Mouse (Mus musculus) heart, embryonic 11.5 days (tissue): ENCODE measurements around the gene Hivep3. TPM values are rescaled to one million over a fixed set of nuclear protein-coding genes. Genes with fewer than 3 reads are reported as not detected.

ENCODE experiments used
- ATAC-seq: fragments of 200-750 bp; cut with Nextera tagmentation; replicated peaks from 2 replicates; pipeline ENCODE4 v1.8.0; 2017; ENCODE audit warnings: moderate library complexity; ENCODE audit not compliant: insufficient number of reproducible peaks, low FRiP score, low TSS enrichment
- H3K27ac ChIP-seq: fragments of 300-500 bp; sonication (generic); 2 replicates; pipeline ENCODE4 v1.5.1; 2014; ENCODE audit warnings: mild to moderate bottlenecking, low read depth, low read length
- H3K27me3 ChIP-seq: fragments of 300-500 bp; sonication (generic); 2 replicates; pipeline ENCODE4 v1.6.1; 2014; ENCODE audit warnings: mild to moderate bottlenecking, low read length, mixed read lengths; ENCODE audit not compliant: control insufficient read depth, insufficient read depth
- H3K36me3 ChIP-seq: fragments of 300-500 bp; sonication (generic); 2 replicates; pipeline ENCODE4 v1.6.1; 2014; ENCODE audit warnings: mild to moderate bottlenecking, low read length, moderate library complexity, mixed read lengths; ENCODE audit not compliant: control insufficient read depth, insufficient read depth
- H3K4me1 ChIP-seq: fragments of 300-500 bp; sonication (generic); 2 replicates; pipeline ENCODE4 v1.6.1; 2014; ENCODE audit warnings: low read length; ENCODE audit not compliant: control insufficient read depth, insufficient read depth
- H3K4me2 ChIP-seq: fragments of 300-500 bp; sonication (generic); 2 replicates; pipeline ENCODE4 v1.6.1; 2014; ENCODE audit warnings: mild to moderate bottlenecking, moderate library complexity
- H3K4me3 ChIP-seq: fragments of 300-500 bp; sonication (generic); 2 replicates; pipeline ENCODE4 v1.5.1; 2014; ENCODE audit warnings: low read depth, low read length
- H3K9ac ChIP-seq: fragments of 300-500 bp; sonication (generic); 2 replicates; pipeline ENCODE4 v1.6.1; 2014; ENCODE audit warnings: mild to moderate bottlenecking, low read depth, low read length, moderate library complexity
- H3K9me3 ChIP-seq: fragments of 300-500 bp; sonication (generic); replicated peaks from 2 replicates; pipeline ENCODE4 v1.6.1; 2016; ENCODE audit warnings: low read length; ENCODE audit not compliant: control insufficient read depth
- WGBS: fragments of 180-500 bp; shearing (Covaris S2); extraction: QIAGEN DNeasy Blood & Tissue Kit; methylation state at CpG from one replicate; pipeline ENCODE4 v1.1.7; 2014; ENCODE audit not compliant: insufficient replicate concordance; 5-methylcytosine and 5-hydroxymethylcytosine counted together
- polyA plus RNA-seq: library from polyadenylated mRNA; unstranded; fragments of >200 nt; fragmentation: Nextera tagmentation; extraction: Ambion mirVana; gene quantifications from 2 replicates; pipeline ENCODE4 v1.2.1, GENCODE M21; 2014

The Hivep3 gene
- polyA plus RNA-seq, 1 experiment from 2014 or later = 4.8 TPM

DNA sequence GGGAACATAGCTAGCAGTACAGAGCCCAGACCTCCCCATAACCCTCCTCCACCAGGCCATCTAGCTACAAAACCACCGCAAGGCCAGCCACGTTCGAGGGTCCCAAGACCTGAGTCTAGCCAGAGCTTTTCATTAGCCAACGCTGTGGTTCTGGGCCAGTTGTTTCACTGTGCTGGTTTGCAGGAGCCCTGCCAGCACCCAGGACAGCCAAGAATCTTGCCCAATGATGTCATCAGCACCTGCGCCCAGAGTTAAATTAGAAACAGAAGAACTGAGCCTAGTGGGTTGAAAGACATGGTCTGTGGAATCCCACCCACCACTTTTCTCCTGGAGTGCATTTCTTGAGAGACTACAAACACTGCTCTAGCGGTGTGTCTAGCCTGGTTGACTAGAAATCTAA is 392.5 kb downstream of the Hivep3 start:
- no peak overlapping the region for H3K4me3 ChIP-seq
- WGBS = 80% methylated on average over 6 of the region's 6 CpGs
- no peak overlapping the region for H3K9ac ChIP-seq
- H3K4me2 ChIP-seq = no peak overlapping the region
- ATAC-seq = no peak
- H3K9me3 ChIP-seq = no peaks in the 10 kb centered on the region
- no peak overlapping the region for H3K27ac ChIP-seq
- peaks cover 4% of the 10 kb centered on the region; the same call in 1 of the 2 replicates for H3K4me1 ChIP-seq
- no peaks in the 10 kb centered on the region for H3K36me3 ChIP-seq
- peaks cover 3% of the 10 kb centered on the region; the same call in 1 of the 2 replicates for H3K27me3 ChIP-seq

GRCm38 (mm10) chr4:120127333-120127732 is 393.7 kb downstream of the Hivep3 start:
- H3K4me1 ChIP-seq = peaks cover 4% of the 10 kb centered on the region; the same call in 1 of the 2 replicates
- H3K36me3 ChIP-seq = no peaks in the 10 kb centered on the region
- no peak overlapping the region for H3K4me3 ChIP-seq
- no peak overlapping the region for H3K4me2 ChIP-seq
- no peak overlapping the region for H3K27ac ChIP-seq
- peaks cover 3% of the 10 kb centered on the region; the same call in 1 of the 2 replicates for H3K27me3 ChIP-seq
- H3K9ac ChIP-seq = no peak overlapping the region
- WGBS = 85% methylated on average over 3 of the region's 3 CpGs
- no peaks in the 10 kb centered on the region for H3K9me3 ChIP-seq
- ATAC-seq = no peak

GRCm38 (mm10) chr4:120128033-120128432 is 394.4 kb downstream of the Hivep3 start:
- H3K36me3 ChIP-seq = no peaks in the 10 kb centered on the region
- no peak overlapping the region for H3K9ac ChIP-seq
- H3K27ac ChIP-seq = no peak overlapping the region
- H3K4me2 ChIP-seq = no peak overlapping the region
- no peaks in the 10 kb centered on the region for H3K9me3 ChIP-seq
- ATAC-seq = no peak
- no peak overlapping the region for H3K4me3 ChIP-seq
- peaks cover 4% of the 10 kb centered on the region; the same call in 1 of the 2 replicates for H3K4me1 ChIP-seq
- WGBS = 64% methylated on average over 4 of the region's 4 CpGs
- peaks cover 3% of the 10 kb centered on the region; the same call in 1 of the 2 replicates for H3K27me3 ChIP-seq

DNA sequence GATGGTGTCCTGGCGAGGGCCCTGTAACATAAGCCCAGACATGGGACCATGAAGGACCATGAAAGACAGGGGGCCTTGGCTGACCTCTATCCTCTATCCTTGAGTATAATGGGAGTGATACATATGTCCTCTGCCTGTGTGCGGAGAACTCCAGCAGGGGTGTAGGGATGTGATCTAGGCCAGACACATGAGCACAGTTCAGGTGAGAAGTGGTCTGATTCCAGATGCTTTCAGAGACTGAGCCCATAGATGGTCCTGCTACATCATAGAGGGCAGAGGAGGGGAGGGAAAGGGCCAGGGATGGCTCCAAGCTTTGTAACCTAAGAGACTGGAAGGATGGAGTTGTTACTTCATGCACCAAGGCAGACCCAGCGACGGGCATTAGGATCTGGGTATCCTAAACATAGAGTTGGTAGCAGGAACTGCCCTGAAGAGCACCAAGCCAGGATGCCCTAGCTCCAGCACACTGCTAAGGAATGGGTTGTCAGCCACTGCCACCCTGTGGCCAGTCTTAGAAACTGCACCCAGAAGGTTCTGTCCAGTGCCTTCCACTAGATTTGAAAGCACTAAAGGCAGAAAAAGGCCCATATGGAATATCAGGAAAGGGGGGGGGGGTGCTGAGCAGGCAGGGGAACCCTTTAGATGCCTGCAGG is 395.8 kb downstream of the Hivep3 start:
- Histone ChIP-seq H3K9me3 (no peaks in the 10 kb centered on the region), H3K27ac (no peak overlapping the region), H3K4me3 (no peak overlapping the region), H3K4me1 (peaks cover 4% of the 10 kb centered on the region; the same call in 1 of the 2 replicates), H3K36me3 (no peaks in the 10 kb centered on the region), H3K9ac (no peak overlapping the region), H3K4me2 (no peak overlapping the region), H3K27me3 (peaks cover 3% of the 10 kb centered on the region; the same call in 1 of the 2 replicates)
- ATAC-seq = no peak
- WGBS = 37% methylated on average over 4 of the region's 4 CpGs

GRCm38 (mm10) chr4:120130926-120131325 is 397.3 kb downstream of the Hivep3 start:
- H3K9me3 ChIP-seq = no peaks in the 10 kb centered on the region
- ATAC-seq = no peak
- no peak overlapping the region for H3K27ac ChIP-seq

DNA sequence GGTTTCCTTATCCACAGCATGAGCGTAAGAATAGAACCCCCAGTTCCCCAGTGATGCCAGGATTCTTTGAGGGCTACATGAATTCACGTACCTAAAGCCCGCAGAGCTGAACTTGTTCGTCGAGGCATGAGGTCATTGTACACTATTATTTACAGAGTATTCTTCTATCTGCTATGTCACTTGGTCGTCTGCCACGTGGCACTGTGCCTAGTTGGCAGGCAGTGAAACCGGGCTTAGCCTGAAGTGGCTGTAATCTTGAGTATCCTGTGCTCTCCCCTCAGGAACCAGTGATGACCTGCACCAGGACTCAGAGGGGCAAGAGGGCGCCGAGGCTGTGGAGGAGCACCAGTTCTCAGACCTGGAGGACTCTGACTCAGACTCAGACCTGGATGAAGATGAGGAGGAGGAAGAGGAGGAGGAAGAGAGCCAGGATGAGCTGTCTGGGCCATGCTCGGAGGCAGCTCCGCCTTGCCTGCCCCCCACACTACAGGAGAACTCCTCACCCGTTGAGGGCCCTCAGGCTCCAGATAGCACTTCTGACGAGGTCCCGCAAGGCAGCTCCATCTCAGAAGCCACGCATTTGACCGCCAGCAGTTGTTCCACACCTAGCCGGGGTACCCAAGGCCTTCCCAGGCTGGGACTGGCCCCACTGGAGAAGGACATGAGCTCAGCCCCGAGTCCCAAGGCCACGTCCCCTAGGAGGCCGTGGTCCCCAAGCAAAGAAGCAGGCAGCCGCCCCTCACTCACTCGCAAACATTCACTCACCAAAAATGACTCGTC is 398.0 kb downstream of the Hivep3 start:
- Histone ChIP-seq H3K27me3 (no peaks in the 10 kb centered on the region), H3K27ac (no peak overlapping the region), H3K9me3 (no peaks in the 10 kb centered on the region), H3K4me1 (peaks cover 4% of the 10 kb centered on the region; the same call in 1 of the 2 replicates), H3K4me3 (no peak overlapping the region), H3K4me2 (no peak overlapping the region), H3K9ac (no peak overlapping the region), H3K36me3 (no peaks in the 10 kb centered on the region)
- 72% methylated on average over 24 of the region's 24 CpGs for WGBS
- no peak for ATAC-seq

More at GRCm38 (mm10) chr4:120130926-120131325, 397.3 kb downstream of the Hivep3 start:
- H3K36me3 ChIP-seq = no peaks in the 10 kb centered on the region
- no peak overlapping the region for H3K4me2 ChIP-seq
- 73% methylated on average over 4 of the region's 4 CpGs for WGBS
- H3K9ac ChIP-seq = no peak overlapping the region
- no peak overlapping the region for H3K4me3 ChIP-seq
- peaks cover 4% of the 10 kb centered on the region; the same call in 1 of the 2 replicates for H3K4me1 ChIP-seq
- H3K27me3 ChIP-seq = no peaks in the 10 kb centered on the region

DNA sequence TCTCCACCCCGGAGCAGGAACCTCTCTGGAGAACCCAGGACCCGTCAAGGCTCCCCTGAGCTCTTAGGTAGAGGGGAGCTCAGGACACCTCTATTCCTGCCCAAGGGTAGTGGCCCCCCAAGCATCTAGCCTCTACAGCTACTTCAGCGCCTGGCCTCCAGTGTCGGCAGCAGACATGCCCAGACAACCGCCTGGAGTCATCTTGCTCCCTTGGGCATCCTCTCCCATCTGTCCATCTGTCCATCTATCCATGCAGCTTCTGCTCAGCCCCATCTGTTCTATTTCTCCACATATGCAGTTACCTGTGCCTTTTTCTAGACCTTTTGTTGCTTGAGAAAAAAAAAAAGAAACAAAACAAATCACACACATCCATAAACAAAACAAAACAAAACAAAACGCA is 400.6 kb downstream of the Hivep3 start:
- Histone ChIP-seq H3K27ac (no peak overlapping the region), H3K9me3 (no peaks in the 10 kb centered on the region), H3K4me2 (no peak overlapping the region), H3K27me3 (no peaks in the 10 kb centered on the region), H3K9ac (no peak overlapping the region), H3K4me1 (no peaks in the 10 kb centered on the region), H3K36me3 (no peaks in the 10 kb centered on the region), H3K4me3 (no peak overlapping the region)
- ATAC-seq = no peak
- WGBS = 64% methylated on average over 6 of the region's 6 CpGs

DNA sequence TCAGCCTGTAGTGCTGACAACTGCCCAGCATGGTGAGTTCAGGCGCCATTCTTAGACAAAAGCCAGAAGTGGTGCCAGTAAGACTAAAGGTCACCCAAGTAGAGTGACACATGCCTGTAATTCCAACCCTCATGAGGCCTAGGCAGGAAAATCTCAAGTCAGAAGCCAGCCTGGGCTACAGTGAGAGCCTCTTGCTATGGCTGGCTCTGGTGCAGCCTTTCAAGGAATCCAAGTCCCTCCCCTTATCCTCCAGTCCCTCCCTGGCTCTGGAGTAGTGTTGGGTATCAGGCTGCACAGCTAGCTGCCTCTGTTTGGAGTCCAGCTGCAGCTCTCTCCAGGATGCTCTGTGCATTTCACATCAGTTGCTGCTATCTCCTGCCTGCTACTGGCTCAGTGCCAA is 408.2 kb downstream of the Hivep3 start:
- 35% methylated on average over 1 of the region's 1 CpGs for WGBS
- no peak for ATAC-seq
- no peaks in the 10 kb centered on the region for H3K27me3 ChIP-seq
- no peak overlapping the region for H3K9ac ChIP-seq
- H3K4me1 ChIP-seq = peaks cover 9% of the 10 kb centered on the region; the same call in 1 of the 2 replicates
- H3K27ac ChIP-seq = no peak overlapping the region
- no peaks in the 10 kb centered on the region for H3K9me3 ChIP-seq
- H3K36me3 ChIP-seq = no peaks in the 10 kb centered on the region
- no peak overlapping the region for H3K4me2 ChIP-seq
- no peak overlapping the region for H3K4me3 ChIP-seq
